Mouse (Mus musculus): Measurements from ENCODE around the gene Podxl2.

DNA sequence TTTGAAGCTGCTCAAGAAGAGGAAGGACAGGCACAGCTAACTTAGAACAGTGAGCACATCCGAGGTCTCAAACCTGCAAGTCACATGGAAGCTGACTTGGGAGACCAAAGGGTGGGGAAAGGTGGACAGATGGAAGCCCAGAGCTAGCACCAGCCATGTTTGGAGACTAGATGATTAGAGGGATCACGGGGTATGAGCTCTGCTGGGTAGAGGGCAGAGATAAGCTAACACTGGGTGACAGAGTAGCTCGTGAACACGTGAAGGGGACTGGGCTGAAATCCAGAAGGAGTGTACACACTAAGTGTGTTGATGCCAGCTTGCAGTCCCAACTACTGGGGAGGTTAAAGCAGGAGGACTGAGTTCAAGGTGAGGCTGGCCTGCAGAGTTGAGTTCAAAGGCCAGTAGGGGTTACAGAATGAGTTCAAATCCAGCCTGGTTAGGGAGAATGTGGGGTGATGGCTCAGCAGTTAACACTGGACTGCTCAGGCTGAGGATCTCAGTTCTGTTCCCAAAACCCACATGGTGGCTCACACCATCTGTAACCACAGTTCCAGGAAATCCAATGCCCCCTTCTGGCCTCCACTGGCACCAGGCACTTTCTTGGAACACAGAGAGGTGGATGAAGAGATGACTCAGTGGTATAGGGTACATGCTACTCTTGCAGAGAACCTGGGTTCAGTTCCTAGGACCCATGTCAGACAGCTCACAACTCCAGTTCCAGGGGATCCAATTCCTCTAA lies 70.7 kb downstream of the Podxl2 start:
- TF ChIP-seq POLR2A (IDR thresholded peaks at IDR 0.05; ENCODE audit: borderline replicate concordance, extremely low read depth, low read depth, low read length) = no peak
- TF ChIP-seq CTCF (IDR thresholded peaks at IDR 0.05; ENCODE audit: insufficient read depth, low read length) = no peak

All from lung, adult 2 months (tissue).